Mouse (Mus musculus) cerebellum, adult 8-10 months (tissue): ENCODE measurements around the gene Ndufb8.

Experiments used
- DNase-seq: peaks from one replicate; pipeline ENCODE4 v3.0.0; 2022

The Ndufb8 gene

DNA sequence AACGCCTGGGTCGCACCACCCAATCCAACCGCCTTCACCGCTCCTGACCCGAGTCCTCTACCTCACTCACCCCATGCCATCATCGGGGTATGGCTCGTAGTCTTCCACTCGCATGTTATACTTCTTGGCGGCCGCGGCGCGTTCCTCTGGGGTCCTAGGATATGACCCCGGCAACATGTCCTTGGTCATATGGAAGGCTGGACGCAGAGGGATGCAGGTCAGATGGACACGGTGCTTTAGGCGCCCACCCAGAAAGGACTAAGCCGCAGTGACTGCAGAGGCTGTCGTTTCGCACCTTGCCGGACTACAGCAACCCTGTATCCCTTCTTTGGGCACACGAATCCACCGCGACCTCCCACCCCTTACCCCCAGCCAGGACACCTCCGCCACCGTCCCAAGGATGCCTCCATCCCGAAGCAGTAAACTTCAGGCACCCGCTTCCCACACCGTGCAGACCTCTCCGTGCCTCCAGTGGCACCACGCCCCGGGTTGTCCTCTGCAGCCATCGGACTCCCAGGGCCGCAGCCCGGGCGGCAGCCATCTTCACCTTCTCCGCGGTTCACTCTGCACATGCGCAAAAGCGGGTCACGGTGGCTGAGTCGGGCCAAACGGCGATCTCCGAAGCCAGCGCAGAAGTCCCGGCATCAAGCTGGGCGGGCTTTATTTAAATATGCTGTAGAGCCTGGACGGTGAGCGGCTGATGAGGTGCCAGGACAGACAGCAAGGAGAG is at the start of gene Ndufb8:
Gene Ndufb8 (minus strand): TSS at position 580 of the 730 bp plus-strand sequence.
- DNase-seq, result peak; percentile 95

DNA sequence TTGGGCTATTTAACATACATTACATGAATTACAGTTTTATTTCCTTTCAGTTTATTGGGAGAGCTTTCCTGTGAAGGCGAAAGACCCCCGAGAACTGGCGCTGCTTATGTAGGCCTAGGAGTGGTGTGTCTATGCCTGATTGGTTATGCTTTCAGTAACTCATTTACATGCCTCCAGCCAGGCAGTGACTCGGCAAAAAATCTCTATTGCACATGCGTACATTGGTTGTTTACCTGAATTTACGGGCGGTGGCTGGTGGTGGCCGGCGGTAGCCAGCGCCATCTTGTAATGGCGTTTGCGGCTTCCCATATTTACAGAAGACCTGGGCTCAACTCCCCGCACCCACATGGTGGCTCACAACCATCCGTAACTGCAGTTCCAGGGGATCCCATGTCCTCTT is 38.9 kb upstream of the Ndufb8 start:
- no peak for DNase-seq

DNA sequence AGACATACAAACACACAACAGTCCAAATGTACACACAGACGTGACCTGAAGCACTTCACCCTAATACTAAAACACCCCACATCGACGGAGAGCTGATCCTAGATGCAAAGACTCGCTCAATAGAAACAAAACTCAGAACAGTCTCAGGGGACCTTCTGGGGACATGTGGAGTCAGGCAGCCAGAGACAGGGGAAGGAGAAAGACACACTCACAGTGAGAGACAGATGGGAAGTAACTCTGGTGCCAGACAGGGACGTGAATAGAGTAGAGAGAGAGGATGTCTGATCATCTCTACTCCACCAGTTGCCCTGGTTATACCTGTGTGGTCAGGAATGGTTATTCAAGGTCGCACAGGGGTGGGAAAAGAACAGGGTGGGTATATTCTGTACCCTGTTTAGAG is 36.4 kb upstream of the Ndufb8 start:
- no peak for DNase-seq

DNA sequence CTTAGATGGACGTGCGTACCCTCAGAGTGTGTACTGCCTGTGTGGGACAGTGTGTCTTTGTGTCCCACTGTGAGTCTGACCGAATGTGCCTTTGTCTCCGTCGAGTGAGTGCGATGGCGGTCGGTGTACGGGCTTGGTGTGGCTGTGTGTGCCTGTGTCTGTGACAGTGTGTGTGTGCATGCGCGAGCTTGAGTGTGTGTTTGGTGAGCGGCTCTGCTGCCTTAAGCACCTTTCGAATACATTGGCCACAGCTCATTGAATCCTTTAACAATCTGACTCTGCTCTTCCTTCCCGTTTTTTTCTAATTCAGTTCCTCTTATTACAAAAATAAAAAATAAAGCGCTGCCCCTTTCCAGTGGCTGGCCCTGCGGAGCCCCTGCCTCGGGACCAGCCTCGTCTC is 35.8 kb upstream of the Ndufb8 start:
- DNase-seq, result no peak

DNA sequence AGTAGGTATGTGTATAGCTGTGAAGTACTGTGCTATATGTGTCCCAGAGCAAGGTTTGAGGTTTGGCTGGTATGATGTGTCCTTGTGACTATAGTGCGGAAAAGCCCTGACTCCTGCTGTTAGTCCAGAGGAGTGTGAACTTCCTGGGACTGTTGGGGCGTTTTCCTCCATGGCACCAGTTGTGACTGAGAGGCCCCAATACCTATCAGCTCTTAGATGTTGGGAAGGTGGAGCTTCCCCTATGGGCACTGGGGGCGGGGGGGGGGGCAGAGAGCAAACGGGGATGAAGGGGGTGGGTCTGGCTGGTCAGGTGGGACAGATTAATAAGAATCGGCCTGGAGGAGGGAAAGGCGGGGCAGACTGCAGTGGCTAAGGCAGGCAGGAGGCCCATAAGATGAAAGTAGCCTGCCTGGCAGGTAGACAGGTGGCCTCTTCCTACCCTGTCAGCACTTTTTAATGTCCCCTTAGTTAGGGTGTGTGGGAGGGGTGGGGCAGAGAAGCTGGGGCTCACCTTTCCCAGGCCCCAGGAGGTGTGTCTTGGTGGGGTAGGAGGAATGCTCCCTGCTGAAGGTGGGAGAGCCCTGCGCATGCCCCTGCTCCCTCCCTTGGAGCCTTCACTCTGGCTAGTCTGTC is 34.5 kb upstream of the Ndufb8 start:
- no peak for DNase-seq

DNA sequence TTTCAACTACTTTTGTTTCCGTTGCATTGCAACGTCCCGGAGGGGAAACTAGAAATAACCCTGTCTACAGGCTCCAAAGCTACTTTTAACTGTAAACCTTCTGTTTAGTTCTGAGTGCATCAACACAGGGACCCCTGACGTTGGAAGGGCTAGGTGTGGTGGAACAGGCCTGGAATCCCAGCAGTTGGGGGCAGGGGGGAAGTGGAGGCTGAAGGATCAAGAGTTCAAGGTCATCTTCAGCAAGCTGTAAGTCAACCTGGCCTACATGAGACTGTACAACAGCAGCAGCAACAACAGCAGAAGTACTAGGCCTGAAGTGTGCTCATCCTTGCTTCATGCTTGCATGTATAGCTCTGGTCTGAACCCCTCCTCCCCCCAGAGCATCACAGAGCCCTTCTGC is 32.8 kb upstream of the Ndufb8 start:
- no peak for DNase-seq

DNA sequence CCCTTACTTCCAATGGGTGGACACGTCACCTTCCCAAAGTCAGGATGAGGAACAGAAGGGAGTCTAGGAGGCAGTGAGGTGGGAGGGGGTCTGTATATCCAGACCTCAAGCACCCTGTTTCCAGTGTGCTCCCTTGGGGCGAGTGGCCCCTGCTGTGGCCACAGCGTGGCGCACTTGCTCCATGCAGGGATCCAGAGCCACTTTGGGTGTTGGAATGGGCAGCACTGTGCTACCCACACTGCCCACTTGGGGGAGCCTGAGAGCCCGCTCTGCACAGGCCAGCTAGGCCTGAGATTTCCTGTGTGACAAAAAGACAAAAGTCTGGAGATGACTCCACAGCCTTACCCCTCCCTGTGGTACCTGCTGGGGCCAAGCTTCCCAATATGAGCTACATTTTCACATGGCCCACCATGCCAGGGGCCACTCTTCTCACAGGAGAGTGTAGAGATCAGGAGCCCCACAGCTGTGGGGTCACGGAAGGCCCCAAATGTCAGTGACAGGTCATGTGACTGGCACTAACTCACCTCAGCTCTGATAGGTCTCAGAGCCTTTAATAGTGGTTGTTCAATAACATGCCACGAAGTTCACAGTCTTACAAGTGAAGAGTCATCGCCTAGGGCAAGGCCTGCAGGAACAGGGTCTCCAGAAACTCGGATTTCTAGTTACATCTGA is 27.5 kb upstream of the Ndufb8 start:
- peak; percentile 85 for DNase-seq

DNA sequence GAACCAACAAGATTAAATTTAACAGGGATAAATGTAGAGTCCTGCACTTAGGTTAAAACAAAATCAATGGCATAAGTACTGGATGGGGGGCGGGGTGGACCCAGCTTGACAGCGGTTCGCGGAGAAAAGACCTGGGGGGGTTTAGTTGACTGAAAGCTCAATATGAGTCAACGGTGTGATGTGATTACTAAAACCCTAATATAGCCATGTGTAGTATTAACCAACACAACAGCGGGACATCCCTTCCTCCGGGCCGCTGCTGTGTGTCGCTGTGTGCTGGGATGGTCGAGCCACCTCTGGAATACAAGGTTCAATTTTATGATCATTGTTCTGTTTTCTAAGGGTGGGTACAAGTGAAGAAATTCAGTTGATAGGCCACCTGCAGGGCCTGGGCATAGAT is 26.9 kb upstream of the Ndufb8 start:
- no peak for DNase-seq

DNA sequence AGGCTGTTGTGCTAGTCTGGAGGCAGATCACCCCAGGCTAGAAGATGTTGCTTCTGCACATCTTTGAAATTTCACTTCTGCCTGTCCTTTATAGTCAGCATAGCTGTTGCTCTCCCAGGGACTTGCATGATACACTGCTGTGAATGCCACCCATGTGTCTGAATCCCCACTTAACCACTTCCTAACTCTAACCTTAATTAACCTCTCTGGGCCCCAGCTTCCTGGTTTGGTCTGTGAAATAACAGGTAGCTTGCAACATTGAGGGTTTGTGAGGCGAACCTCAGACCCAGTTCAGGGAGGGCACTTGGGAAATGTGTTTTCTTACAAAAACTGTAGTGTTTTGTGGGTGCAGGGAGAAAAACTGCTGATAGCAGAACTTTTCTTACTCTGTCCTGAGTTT is 22.8 kb upstream of the Ndufb8 start:
- no peak for DNase-seq

DNA sequence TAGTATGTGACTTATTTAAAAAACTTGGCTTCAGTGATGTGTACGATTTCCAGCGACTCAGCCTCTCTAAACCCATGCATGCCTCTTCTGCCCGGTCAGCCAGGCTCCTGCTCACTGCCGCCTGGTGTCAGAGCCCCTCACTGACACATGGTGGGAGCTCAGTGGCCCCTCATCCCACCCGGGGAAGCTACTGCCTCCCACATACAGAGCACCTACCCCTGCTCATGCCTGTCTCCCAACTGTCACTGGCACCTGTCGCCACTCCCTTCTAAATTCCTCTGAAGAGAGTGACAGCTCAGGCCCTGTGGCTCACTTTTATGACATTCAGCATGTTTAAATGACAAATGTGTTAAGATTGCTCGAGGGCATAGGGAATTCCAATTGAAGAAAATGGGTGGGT is 21.0 kb upstream of the Ndufb8 start:
- DNase-seq, result no peak

DNA sequence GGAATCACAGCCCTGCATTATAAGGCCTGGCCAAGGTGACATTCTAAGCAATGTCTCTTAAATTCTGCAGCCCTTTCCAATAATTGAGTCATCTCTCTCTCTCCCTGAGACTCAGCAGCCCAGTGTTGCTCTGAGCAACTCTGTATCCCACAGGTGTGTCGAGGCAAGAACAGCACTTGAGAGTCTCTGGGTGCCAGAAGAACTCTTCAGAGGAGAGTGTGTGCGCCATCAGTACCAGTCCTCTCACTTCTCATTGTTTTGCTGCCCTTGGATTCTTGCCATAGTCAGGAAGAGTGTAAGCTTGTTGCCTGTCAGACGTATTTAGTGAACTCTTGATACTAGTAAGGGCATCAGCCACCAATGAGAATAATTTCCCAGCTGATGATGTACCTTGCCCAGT is 12.5 kb upstream of the Ndufb8 start:
- no peak for DNase-seq

DNA sequence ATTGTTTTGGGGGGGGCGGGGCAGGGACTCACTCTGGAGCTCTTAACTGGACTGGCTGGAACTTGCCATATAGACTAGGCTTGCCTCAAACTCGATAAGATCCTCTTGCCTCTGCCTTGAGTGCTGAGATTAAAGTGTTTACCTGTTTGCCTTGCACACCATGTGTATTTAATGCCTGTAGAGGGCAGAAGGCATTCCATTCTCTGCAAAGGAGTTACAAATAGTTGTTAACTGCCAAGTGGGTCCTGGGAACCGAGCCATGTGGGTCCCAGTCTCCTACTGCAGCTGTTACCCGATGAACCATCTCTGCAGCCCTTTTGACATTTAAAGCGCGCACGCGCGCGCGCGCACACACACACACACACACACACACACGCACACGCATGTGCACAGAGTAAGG is 8.8 kb upstream of the Ndufb8 start:
- no peak for DNase-seq

DNA sequence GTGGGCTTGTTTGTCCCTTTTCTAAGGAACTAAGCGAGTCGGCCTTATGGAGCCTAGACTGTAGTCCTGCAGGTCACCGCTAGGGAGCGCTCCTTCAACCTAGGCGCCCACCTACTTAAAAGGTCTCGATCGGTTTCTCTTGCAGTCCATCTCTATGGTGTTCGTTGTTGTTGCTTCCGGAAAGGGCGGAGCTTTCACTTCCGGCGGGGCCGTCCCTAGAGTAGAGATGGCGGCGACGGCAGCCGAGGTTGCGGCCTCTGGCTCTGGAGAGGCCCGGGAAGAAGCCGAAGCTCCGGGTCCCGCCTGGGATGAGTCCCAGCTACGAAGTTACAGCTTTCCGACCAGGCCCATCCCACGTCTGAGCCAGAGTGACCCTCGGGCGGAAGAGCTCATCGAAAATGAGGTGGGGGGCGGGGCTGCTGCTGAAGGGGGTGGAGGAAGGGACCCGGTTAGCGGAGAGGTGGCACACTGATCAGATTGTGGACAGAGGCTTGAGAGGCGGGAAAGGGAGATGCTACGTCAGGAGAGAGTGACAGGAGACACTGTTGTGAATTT is 7.5 kb upstream of the Ndufb8 start, which contains the start of gene Hif1an:
Gene Hif1an (plus strand): TSS at position 199 of the 555 bp plus-strand sequence.
- DNase-seq, result peak; percentile 96

DNA sequence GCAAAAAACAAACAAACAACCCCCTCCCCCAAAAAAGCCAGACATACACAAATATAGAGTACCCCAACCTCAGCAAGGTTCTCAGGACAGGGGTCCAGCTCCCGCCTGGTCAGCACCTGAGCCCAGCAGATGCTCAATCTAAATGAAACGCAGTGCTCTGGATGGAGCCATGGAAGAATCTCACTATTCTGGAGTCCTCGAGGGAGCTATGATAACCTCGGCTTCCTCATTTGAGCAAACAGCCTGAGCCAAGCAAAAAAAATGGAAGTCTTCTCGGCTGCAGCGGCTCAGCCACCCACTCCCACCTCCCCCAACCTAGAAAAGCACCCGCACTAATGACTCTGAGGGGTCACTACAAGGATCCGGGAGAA is 765 bp downstream of the Ndufb8 start:
- DNase-seq, result no peak

DNA sequence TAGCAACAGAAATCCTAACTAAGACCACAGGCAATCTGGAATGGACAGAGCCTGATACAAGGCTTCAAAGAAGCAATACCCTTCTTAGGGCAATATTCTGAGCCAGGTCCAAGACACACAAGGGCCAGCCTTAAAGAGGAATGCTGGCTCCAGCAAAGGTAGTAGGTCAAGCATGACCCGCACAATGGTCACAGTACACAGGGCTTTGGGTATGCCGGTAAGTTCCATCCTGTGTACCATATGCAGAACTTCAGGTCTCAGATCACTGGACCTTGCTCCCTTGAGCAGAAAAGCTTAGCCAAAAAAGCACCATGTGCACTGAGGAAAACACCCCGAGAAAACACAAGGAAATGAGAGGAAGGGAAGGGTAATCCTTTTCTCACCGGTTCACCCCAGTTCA is 2.0 kb downstream of the Ndufb8 start:
- DNase-seq, result no peak

DNA sequence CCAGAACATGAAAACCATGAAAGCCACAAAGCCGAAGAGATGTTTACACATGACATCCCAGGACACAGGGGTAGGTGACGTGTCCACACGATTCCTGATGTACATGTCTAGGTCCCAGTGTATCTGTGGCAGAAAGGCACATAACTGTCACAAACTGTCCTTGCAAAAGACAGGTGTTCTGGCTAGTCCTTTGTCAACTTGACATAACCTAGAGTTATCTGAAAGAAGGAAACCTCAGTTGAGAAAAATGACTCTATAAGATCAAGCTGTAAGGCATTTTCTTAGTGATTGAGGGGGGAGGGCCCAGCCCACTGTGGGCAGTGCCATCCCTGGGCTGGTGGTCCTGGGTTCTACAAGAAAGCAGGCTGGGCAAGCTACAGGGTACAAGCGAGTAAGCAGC is 2.5 kb downstream of the Ndufb8 start, which contains the start of gene Gm20538:
Gene Gm20538 (minus strand): TSS at position 101 of the 400 bp plus-strand sequence.
- DNase-seq, result no peak

DNA sequence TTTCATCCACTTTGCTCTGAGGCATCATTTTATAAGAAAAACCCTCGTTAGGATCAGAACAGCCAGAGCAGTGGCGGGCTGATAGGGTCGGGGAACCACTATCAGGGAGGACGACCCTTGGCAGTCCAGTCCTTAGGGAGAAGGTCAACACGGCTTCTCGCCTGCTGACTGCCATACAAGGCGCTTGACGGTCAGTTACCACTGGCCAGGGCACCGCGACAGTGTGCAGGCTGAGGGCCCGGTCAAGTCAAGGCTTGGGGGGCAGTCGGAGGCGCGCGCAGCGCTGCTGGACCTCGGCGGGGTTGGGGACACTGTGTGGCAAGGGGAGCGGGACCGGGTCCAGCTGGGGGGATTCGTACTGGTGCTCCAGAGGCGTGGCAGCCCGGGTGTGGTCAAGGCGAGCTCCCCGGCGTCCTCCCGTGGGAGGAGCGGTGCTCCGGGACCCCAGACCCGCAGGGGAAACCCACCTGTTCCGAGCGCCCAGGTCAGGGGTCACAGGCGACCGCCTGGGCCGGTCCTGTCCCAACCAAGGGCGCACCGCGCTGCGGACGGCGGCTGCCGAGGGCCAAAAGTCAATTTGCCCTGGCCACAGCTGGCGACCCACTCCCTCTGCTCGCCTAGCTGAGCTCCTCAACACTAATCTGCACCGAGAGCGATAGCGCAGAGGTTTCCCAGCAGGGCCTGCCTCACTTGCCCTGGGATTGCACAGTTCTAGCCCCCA is 9.8 kb downstream of the Ndufb8 start, which contains the start of gene Sec31b:
Gene Sec31b (minus strand): TSS at position 544 of the 721 bp plus-strand sequence.
- peak; percentile 33 for DNase-seq

DNA sequence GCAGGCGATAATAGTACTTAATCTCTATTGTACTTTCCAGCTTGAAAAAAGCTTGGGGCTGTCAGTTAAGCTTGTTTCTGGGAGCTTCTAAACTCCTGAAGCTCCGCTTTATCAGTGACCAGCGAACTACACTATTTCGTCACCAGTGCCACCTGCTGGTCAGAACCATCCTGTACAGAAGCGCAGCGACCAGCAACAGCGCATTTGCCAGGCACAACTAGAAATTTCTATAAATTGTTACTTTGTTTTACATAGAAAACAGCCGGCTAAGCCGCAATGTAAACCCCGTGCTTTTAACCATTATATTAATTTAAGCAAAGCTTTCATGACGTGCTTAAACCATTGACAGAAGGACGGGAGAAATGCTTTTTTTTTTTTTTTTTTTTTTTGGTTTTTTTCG is 10.5 kb downstream of the Ndufb8 start:
- peak; percentile 71 for DNase-seq

DNA sequence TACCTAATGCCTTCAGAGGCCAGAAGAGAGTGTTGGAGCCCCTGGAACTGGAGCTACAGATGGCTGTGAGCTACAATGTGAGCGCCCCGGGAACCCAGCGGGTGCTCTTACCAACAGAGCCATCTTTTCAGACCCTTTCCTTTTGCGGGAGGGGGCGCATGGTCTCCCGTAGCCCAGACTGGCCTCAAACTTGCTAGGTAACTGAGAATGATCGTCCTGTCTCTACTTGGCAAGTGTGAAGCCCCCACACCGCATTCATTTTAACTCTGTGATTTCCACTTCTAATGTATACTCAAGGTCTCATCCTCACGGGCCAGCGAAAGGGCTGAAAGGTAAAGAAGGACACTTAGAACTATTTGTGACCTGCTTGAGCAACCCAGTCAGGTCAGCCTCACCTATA is 10.9 kb downstream of the Ndufb8 start:
- no peak for DNase-seq

DNA sequence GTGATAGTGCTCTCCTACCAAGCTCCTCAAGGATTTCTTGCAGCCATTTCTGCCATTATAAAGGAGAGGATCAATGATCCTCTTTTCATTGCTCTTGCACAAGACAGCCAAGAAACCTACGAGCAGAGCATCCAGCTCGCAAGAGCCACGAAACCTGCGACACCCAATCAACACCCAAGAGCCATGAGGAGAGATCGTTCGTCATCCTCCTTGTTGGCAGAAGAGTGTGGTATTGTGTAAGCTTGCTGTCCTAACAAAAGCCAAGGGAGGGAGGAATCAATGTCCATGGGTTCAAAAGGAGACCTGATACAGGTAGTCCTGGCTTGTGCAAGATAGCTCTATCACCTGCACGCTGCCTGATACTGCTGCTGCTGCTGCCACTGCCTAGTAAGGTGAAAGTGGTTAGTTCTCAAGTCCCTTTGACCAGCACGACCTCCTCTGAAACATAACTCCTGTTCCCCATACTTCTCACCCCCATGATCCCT is 12.5 kb downstream of the Ndufb8 start:
- no peak for DNase-seq

DNA sequence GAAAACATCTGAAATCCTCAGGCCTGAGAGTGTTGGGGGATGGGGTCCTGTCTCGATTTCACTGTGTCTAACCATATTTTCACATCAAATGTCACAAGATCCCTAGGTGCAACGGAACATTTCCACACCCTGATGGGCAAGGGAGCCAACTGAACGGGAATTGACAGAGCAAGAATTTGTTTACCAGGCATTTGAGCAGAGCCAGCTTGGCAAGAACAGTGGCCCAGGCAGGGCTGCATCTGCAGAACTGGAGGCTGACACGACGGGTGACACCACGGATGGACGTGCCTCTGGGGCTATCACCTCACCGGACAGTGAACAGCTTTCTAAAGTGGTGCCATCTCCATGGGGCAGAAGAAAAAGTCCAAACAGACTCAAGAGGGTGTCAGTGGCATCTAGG is 17.8 kb downstream of the Ndufb8 start:
- DNase-seq, result no peak

DNA sequence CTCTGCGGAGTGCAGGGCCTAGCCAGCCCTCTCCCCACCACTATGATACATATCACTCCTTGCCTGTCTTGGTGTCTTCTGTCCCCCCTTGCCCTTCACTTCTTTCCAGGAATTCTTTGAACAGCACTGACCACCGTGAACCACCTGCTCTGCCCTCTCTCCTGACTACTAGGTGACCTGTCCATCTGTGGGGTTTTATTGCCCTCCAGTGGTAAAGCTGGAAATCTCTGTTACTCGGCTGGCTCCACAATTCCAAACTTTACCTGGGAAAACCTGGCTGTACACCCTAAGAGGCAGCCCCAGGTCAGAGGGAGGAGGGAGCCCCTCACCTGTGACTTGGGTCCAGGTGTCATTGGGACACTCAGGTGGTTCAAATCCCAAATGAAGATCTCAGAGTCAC is 19.9 kb downstream of the Ndufb8 start:
- no peak for DNase-seq

DNA sequence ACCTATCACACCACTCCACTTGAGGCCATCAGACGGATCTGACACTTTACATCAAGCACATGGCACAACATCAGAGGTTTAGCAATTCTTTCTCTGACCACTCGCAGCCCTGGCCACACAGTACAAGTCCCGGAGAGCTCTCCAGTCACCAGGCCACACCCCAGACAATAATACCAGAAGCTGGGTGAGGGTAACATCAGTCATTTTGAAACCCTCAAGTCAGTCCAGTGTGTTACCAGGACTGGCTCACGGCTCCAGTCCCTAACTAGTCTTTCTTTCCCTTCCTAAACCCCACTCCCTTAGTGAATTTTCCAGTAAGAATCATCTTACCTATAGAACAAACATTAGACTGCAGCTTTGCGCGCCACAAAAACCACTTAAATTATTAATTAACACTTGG is 25.2 kb downstream of the Ndufb8 start:
- no peak for DNase-seq
